8 mouse cellular contexts compared by ENCODE assay signal in the genomic region with DNA sequence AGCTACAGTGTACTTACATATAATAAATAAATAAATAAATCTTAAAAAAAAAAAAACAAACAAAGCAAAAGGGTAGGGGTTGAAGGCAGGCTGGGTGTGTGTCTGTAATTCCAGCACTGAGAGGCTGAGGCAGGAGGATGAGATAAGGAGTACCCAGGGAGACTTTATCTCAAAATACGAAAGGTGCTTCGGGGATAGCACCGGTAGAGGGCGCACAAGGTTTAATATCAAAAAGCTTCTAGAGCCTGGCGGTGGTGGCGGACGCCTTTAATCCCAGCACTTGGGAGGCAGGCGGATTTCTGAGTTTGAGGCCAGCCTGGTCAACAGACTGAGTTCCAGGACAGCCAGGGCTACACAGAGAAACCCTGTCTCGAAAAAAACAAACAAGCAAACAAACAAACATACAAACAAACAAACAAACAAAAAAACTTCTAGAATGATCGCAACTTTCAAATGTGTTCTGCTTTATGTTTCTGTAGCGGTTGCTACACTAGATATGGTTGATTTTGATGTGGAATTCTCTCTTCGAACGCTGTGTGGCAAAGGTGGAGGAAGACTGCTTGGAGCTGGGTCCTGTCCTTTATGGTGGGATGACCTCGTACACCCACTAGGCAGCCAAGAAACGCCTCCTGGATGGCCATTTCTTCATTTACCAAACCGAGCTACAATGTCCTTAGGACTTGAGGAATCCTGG. TPM values are rescaled to one million over a fixed set of nuclear protein-coding genes. Genes with fewer than 3 reads are reported as not detected.
DNase-seq lines count a peak whose midpoint lies in the region; ATAC-seq lines count a peak whose summit lies in the region.

No protein-coding gene starts in this region.

- peak overlapping the region; percentile 92 for H3K4me3 ChIP-seq in hindbrain, embryonic 16.5 days (ENCODE audit: low read length)
- H3K4me3 ChIP-seq in macrophage (ENCODE audit: inconsistent target), result peak overlapping the region; percentile 57

- H3K9ac ChIP-seq in hindbrain, embryonic 16.5 days (ENCODE audit: low read depth, low read length), result peak overlapping the region; percentile 86

- H3K36me3 ChIP-seq in hindbrain, embryonic 16.5 days (ENCODE audit: control insufficient read depth, insufficient read depth, low read length), result no peaks in the 10 kb centered on the region; the same call in 1 of the 2 replicates
- no peaks in the 10 kb centered on the region for H3K36me3 ChIP-seq in macrophage (ENCODE audit: inconsistent target)

- DNase-seq in R1 (ENCODE audit: low read depth, low spot score), result peak; percentile 94
- peak; percentile 90 to 93 for DNase-seq in cerebellum, postnatal 25 days
- DNase-seq in frontal cortex, postnatal 36 days (ENCODE audit: low spot score in 2 of 2), result peak; percentile 88 to 90
- DNase-seq in left cerebral cortex, adult 18-20 months (ENCODE audit: low spot score in 2 of 2), result peak; percentile 87 to 91
- peak; percentile 88 for DNase-seq in right cerebral cortex, adult 18-20 months
- peak; percentile 48 for DNase-seq in urinary bladder, postnatal 10 days (ENCODE audit: low spot score)

- H3K27me3 ChIP-seq in hindbrain, embryonic 16.5 days (replicated peaks; ENCODE audit: control insufficient read depth, insufficient read depth, low read length), result no peaks in the 10 kb centered on the region

- peaks cover 5% of the 10 kb centered on the region for H3K4me1 ChIP-seq in hindbrain, embryonic 16.5 days (ENCODE audit: control insufficient read depth, insufficient read depth, low read depth, low read length)

- H3K4me2 ChIP-seq in hindbrain, embryonic 16.5 days (ENCODE audit: low read length), result peak overlapping the region; percentile 94

- 5% methylated on average over 16 of the region's 16 CpGs for WGBS in hindbrain, embryonic 16.5 days
- 3% methylated on average over 16 of the region's 16 CpGs for WGBS in macrophage (ENCODE audit: missing documents)

- H3K9me3 ChIP-seq in hindbrain, embryonic 16.5 days (ENCODE audit: control insufficient read depth, low read length), result no peaks in the 10 kb centered on the region

- peak overlapping the region; percentile 98 for H3K27ac ChIP-seq in hindbrain, embryonic 16.5 days (ENCODE audit: low read depth, low read length)
- H3K27ac ChIP-seq in macrophage, result no peak overlapping the region

- no peaks in the 10 kb centered on the region for H3K79me2 ChIP-seq in macrophage (ENCODE audit: inconsistent target)

- ATAC-seq in hindbrain, embryonic 16.5 days, result peak; percentile 32

RNA-seq across cellular contexts. Expression of a gene that starts 0.8 kb away (rescaled TPM):
- polyA plus RNA-seq in hindbrain, embryonic 16.5 days (2015; fragmentation: Nextera tagmentation; extraction: Ambion mirVana), result 3.0 and 3.5 TPM in 2 replicates
- total RNA-seq in left cerebral cortex, adult 18-20 months (2021), result 10 to 100 TPM in 1 of 2 experiments, 1 to 10 TPM in 1; 9.3 to 10.0 TPM
- total RNA-seq in macrophage (2018; cell fraction: chromatin; rRNA removed), result 10 to 100 TPM in 8 of 26 experiments, 1 to 10 TPM in 17, under 1 TPM in 1; 0.90 to 18.2 (median 6.5) TPM
- total RNA-seq in macrophage (2018; cell fraction: cytosol; rRNA removed), result under 1 TPM in 24 of 26 experiments, not detected in 2; 0.04 to 0.82 (median 0.24) TPM
- total RNA-seq in macrophage (2018; cell fraction: nucleus; rRNA removed), result 10 to 100 TPM in 2 of 26 experiments, 1 to 10 TPM in 19, under 1 TPM in 5; 0.29 to 11.5 (median 2.8) TPM
- polyA plus RNA-seq in macrophage (2018), result 0.34 to 1.0 TPM in 2 of 3 replicates, not detected in the other

RNA-seq across cellular contexts. Expression of a gene that starts 1.0 kb away (rescaled TPM):
- 93.8 and 101 TPM in 2 replicates for polyA plus RNA-seq in hindbrain, embryonic 16.5 days (2015; fragmentation: Nextera tagmentation; extraction: Ambion mirVana)
- 10 to 100 TPM; 42.4 to 47.0 TPM for total RNA-seq in left cerebral cortex, adult 18-20 months (2021)
- total RNA-seq in macrophage (2018; cell fraction: chromatin; rRNA removed), result 1 to 10 TPM in 18 of 26 experiments, not detected in 8; 1.1 to 4.9 (median 2.0) TPM
- total RNA-seq in macrophage (2018; cell fraction: cytosol; rRNA removed), result 10 to 100 TPM in 18 of 26 experiments, 1 to 10 TPM in 8; 6.7 to 17.0 (median 11.4) TPM
- total RNA-seq in macrophage (2018; cell fraction: nucleus; rRNA removed), result 1 to 10 TPM in 24 of 26 experiments, under 1 TPM in 2; 0.75 to 5.7 (median 3.2) TPM
- polyA plus RNA-seq in macrophage (2018), result 11.0 to 24.8 TPM (median 14.4 TPM) in 3 replicates

RNA-seq across cellular contexts. Expression of a gene that starts 12.7 kb away (rescaled TPM):
- polyA plus RNA-seq in hindbrain, embryonic 16.5 days (2015; fragmentation: Nextera tagmentation; extraction: Ambion mirVana), result 220 and 251 TPM in 2 replicates
- 100 to 1,000 TPM; 102 to 108 TPM for total RNA-seq in left cerebral cortex, adult 18-20 months (2021)
- total RNA-seq in macrophage (2018; cell fraction: chromatin; rRNA removed), result 10 to 100 TPM in 20 of 26 experiments, 1 to 10 TPM in 6; 5.6 to 22.7 (median 14.4) TPM
- 100 to 1,000 TPM in 1 of 26 experiments, 10 to 100 TPM in 25; 77.3 to 100 (median 86.7) TPM for total RNA-seq in macrophage (2018; cell fraction: cytosol; rRNA removed)
- 10 to 100 TPM; 13.5 to 72.1 (median 38.9) TPM for total RNA-seq in macrophage (2018; cell fraction: nucleus; rRNA removed)
- polyA plus RNA-seq in macrophage (2018), result 71.6 to 131 TPM (median 97.1 TPM) in 3 replicates

RNA-seq across cellular contexts. Expression of a gene that starts 29.7 kb away (rescaled TPM):
- 19.1 and 21.5 TPM in 2 replicates for polyA plus RNA-seq in hindbrain, embryonic 16.5 days (2015; fragmentation: Nextera tagmentation; extraction: Ambion mirVana)
- total RNA-seq in left cerebral cortex, adult 18-20 months (2021), result 10 to 100 TPM; 65.8 to 71.5 TPM
- 10 to 100 TPM in 1 of 26 experiments, 1 to 10 TPM in 25; 1.7 to 10.0 (median 4.2) TPM for total RNA-seq in macrophage (2018; cell fraction: chromatin; rRNA removed)
- 10 to 100 TPM; 12.9 to 25.9 (median 17.1) TPM for total RNA-seq in macrophage (2018; cell fraction: cytosol; rRNA removed)
- total RNA-seq in macrophage (2018; cell fraction: nucleus; rRNA removed), result 10 to 100 TPM in 16 of 26 experiments, 1 to 10 TPM in 10; 5.7 to 18.4 (median 10.6) TPM
- 13.3 to 18.4 TPM (median 16.8 TPM) in 3 replicates for polyA plus RNA-seq in macrophage (2018)

RNA-seq across cellular contexts. Expression of a gene that starts 32.7 kb away (rescaled TPM):
- polyA plus RNA-seq in hindbrain, embryonic 16.5 days (2015; fragmentation: Nextera tagmentation; extraction: Ambion mirVana), result 46.0 and 51.5 TPM in 2 replicates
- 10 to 100 TPM; 52.7 to 53.4 TPM for total RNA-seq in left cerebral cortex, adult 18-20 months (2021)
- 10 to 100 TPM in 24 of 26 experiments, 1 to 10 TPM in 2; 8.8 to 74.7 (median 34.9) TPM for total RNA-seq in macrophage (2018; cell fraction: chromatin; rRNA removed)
- total RNA-seq in macrophage (2018; cell fraction: cytosol; rRNA removed), result 10 to 100 TPM; 13.8 to 28.6 (median 20.0) TPM
- 10 to 100 TPM; 11.7 to 42.6 (median 29.4) TPM for total RNA-seq in macrophage (2018; cell fraction: nucleus; rRNA removed)
- 18.0 to 29.2 TPM (median 22.4 TPM) in 3 replicates for polyA plus RNA-seq in macrophage (2018)
